Mouse (Mus musculus): Measurements from ENCODE around the gene Nmt2. TPM values are rescaled to one million over a fixed set of nuclear protein-coding genes. Genes with fewer than 3 reads are reported as not detected.
A peak's percentile ranks its signal among the peaks of the same experiment; 100 is the strongest.

Gene Nmt2
- 10.2 and 12.0 TPM in 2 replicates for polyA plus RNA-seq (2012; rRNA removed)

DNA sequence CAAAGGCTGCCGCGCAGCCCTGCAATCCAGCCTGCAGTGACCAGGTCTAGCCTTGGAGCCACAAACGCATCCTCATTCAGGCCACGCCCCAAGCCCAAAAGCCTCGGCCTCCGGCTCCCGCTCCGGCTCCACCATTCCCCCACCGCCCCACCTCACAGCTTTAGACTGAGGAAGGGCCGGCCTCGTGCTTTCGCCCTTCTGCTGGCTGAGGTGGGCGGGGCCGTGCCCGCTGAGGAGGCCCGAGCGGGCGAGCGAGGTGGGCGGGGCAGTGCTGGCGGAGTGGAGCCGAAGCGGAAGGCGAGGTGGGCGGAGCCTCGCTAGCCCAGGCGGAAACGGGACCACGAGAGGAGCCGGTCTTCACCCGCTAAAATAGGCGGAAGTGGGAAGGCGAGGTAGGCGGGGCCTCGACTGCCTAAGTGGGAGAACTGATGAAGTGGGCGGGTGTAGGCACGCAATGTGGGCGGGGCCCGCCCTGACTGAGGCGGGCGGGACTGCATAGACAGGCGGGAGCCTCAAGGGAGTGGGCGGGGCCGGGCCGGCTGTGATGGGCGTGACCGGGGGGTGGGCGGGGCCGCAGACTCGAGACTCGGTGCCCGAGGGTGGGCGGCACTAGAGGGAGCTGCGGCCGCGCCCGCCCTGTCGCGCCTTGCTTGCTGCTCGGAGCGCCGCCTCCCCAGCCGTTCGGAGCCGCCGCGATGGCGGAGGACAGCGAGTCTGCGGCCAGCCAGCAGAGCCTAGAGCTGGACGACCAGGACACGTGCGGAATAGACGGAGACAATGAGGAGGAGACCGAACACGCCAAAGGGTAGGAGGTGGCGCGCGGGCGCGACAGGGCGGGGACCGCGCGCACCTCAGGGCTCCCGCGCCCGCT lies at the start of gene Nmt2:
TSS of gene Nmt2 (plus strand) at position 611 of the 871 bp plus-strand sequence.
- peak; percentile 89 for DNase-seq (ENCODE audit: low read depth)

DNA sequence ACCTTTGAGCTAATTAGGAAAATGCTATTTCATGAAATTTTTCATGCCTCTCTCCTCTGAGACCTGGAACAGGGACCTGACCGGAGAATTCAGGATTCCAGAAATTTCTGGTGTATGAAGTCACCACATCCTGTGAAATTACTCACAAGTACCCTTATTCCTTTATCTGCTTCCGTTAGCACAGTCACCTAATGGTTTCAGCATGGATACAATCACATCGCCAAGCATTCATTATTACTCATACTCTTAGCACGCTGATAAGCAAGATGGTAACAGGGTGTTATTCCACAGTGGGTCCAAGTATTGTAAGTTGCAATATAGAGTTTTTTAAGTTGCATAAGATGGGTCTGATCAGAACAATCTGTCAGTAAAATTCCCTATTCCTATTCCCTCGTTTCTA lies 44.8 kb upstream of the Nmt2 start:
- no peak for DNase-seq (ENCODE audit: low read depth)

DNA sequence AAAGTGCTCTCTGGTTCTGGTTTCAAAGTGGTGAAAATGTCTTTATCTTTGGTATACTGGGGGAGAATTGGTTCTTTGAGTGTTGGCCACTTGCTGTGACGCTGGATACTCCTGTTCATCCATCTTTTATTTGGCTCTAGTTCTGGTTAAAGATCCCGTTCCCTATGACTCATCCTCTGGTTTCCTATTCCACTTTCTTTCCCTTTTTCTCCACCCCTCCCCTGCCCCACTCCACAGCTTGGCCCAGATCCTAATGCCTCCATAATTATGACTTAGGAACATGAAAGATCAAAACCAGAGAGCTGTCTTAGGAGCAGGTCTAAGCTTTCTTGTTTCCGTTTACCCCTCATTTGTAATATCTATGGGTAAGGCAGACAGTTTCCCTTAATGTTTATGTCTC lies 39.8 kb upstream of the Nmt2 start:
- DNase-seq (ENCODE audit: low read depth), result no peak

DNA sequence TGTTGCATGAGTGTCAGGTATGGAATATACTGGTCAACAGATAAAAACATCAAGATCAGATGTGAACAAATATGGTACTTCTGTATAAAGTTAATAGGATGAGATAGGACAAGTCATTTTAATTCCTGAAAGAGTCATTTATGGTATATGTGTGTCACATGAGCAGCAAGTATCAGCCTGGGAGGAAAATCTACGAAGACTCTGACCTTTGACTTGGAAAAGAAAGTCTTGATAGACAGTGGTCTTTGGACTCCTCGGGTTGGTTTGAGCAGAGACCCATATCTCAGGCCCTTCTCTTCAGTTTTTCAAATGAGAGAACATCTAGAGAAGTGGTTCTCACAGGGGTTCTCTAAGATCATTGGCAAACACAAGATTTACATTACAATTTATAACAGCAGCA lies 32.7 kb upstream of the Nmt2 start:
- DNase-seq (ENCODE audit: low read depth), result no peak

DNA sequence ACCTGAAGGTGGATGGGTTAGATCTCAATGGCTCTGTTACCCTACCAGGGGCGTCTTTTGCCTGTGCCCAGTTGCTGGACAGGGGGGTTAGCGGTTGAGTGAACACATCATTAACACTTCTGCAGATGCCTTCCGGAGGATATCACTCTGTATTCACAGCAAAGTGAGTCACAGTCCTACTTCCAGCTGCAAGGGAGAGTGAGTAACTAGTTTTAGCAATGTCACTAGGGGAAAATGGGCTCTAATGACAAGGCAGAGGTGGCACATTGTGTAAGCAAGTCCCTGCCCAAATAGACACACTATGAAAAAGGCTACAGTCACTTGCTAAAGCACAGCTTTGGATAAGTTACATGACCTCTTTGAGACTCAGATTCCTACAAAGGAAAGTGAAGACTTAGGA lies 17.5 kb upstream of the Nmt2 start:
- no peak for DNase-seq (ENCODE audit: low read depth)

DNA sequence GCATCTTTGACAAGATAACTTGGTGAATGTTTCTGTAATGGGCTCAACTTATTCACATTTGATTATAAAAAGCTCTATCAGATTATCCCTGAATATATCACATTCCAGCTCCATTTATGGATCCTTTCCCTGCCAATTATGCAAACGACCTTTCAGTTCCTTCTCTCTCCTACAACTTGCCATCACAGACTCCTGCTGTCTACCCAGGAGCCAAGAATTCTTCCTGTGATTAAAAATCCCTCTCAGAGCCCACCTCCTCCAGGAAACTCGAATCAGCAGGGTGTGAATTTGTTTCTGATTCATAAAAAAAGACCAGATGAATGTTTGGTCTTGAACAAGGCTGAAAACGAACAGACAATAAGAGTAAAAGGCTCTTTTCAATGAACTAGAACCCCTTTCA lies 16.1 kb upstream of the Nmt2 start:
- no peak for DNase-seq (ENCODE audit: low read depth)

DNA sequence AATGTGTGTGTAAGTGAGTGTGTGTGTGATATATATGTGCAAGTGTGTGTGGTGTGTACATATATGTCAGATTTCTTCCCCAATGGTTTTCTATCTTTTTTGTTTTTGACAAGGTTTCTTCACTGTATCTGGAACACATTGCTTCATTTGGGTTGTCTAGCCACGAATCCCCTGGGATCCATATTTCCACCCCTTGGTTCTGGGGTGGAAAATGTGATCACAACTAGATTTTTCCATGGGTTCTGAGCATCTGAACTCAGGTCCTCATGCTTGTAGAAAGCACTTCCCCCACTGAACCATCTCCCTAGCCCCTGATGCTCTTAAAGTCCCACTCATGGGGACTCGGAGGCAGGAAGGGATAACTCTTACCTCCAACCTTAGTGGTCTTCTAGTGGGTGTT lies 10.7 kb upstream of the Nmt2 start:
- no peak for DNase-seq (ENCODE audit: low read depth)

DNA sequence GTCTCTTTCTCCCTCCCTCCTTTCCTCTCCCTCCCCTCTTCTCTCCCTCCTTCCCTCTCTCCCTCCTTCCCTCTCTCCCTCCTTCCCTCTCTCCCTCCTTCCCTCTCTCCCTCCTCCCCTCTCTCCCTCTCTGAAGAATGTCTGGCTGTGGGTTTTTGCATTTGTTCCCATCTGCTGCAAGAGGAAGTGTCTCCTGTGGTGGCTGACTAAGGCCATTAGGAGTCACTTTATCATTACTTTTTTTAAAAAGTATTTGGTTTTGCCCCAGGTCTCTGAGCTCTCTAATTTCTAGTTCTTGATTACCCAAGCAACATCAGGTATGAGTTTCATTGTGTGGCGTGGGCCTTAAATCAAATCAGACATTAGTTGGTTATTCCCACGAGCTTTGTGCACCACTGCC lies 7.9 kb upstream of the Nmt2 start:
- DNase-seq (ENCODE audit: low read depth), result no peak

DNA sequence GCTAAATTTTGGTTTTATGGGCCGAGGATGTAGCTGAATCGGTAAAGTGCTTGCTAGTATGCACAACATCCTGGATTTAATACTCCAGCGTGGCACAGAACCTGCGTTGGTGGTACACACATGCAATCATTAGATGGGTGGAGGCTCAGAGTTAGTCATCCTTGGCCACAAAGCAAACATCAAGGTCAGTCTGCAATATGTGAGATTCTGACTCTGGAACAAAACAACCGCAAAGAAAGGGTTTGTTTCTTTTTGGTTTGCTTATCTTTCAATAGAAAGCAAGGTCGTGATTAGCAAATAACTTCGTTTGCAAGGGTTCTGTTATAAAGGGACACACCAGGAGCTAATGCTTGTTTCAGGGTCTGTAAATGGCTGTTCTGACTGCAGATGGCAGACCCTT lies 6.5 kb upstream of the Nmt2 start:
- no peak for DNase-seq (ENCODE audit: low read depth)

DNA sequence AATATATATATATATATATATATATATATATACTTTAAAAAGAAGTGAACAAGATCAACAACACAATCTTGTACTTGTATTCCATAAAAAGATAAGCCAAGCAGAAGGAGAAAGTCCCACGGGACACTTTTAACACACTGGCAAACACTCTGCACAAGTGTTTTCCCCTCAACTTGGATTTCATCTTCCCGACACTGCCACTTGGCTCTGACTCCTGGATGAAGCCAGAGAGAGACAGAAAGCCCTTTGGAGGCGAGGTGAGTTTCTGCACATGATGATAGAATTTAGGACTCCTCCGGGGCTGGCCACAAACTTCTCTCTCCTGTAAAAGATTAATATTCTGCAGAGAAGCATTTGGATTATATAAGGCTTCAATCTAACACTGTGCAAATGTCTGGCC lies 2.7 kb upstream of the Nmt2 start:
- DNase-seq (ENCODE audit: low read depth), result no peak

DNA sequence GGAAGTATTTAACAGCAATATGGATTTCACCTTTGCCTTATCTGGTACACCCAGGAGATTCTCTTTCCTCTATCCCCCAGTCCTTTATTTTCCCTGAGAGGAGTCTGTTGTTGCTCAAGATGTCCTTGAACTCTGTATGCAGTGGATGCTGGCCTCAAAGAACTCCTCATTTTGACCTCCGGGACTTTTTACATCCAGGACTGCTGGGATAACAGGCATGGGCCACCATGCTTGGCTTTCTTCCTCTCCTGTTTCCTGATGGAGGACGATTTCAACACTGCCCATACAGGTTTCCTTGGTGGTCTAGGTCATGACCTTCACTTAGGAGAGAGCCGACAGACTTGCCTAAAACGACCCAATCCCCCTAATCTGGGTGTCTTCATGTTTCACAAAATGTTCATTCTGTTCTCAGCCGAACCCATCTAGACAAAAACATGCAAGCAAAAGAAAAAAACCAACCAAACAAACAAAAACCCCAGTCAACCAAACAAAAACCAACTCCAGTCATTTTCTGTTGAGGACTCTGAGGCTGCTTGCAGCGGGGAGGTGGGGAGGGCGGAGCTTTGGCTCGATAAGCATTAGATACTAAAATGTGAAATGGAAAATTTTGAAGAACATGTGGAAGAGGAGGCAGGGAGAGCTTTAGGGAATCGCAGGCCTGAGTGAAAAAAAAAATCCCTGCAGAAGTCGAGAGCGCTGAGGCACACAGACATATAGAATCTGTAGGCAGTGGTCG lies 978 bp upstream of the Nmt2 start:
- no peak for DNase-seq (ENCODE audit: low read depth)

DNA sequence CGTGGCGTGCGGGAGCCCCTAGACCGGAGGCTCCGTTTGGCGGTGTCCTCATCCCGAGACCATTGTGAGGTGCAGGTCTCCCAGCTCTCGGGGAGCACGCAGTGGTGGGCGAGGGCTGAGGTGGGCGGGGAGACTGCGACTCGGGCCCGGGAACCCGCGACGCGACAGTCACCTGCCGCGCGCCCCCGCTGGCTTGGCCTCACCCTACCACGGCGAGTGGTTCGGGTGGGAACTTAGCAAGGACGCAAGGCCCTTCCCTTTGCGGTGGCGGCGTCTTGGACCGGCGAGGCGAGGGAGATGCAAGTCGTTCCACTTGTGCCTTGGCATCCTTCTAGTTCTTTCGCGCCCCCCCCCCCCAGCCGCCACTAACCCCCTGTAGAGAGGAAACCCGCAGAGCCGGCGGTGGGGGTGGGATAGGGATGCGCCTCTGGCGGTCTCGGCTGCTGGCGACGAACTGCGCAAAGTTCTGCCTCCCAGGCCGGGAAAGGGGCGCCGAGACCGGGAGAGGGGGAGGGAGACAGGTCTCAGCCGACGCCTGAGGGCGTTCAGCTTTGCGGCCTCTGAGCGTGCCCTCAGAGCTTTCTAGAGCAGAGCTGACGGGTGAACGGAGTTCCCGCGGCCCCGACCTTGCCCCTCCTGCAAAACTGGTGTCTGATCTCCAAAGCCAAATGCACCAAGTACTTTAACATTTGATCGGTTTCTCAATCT lies 615 bp downstream of the Nmt2 start:
- no peak for DNase-seq (ENCODE audit: low read depth)

DNA sequence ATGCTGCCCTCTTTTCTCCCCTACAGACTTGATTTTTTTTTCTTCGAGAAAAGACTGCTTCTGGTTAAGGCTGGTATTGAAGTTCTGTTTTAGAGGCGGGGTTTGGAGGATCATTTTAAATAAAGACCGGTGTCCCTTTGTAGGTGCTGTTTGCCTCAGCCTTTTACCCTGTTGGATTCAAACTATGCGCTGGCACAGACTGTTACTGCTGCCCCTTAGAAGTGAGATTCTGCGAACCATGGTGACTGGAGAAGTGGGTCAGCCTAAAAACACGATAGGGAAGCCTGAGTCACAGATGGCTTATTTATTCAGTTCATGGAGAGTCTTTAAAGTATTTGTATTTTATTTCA lies 1.1 kb downstream of the Nmt2 start:
- no peak for DNase-seq (ENCODE audit: low read depth)

DNA sequence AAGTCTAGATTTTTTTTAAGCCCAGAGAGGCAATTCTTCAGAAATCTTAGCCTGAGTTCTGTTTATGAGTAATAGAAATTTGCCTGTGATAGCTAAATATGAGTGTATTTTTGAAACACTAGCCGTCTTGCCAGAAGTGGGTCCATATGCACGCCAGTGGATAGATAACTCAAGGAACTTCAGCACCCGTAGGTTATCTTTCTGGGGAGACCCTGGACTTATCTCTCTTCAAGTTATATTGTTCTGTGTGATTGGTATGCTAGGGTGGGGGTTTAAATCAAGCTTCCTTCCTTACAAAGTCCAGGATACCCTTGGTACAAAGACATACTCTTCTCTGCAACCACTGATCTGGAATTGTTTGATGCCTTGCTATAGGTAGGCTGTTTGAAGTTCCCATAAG lies 1.7 kb downstream of the Nmt2 start:
- DNase-seq (ENCODE audit: low read depth), result no peak

DNA sequence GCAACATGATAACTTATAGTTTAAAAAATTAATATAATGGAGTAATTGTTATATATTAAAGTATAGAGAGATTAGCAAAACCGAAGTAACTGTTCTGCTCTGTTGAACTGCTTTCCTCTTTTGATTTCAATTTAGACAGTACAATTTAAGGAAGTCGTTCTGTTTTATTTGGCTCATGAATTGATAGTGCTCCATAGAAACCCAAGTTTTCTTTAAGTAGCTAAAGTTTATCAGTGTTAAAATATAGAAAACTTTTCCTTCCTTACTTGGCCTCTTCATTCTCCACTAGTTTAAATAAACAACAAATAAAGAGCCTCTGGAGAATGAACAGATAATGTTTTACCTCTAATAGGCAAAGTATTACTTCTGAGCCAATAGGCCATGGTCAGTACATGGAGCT lies 2.2 kb downstream of the Nmt2 start:
- DNase-seq (ENCODE audit: low read depth), result no peak

DNA sequence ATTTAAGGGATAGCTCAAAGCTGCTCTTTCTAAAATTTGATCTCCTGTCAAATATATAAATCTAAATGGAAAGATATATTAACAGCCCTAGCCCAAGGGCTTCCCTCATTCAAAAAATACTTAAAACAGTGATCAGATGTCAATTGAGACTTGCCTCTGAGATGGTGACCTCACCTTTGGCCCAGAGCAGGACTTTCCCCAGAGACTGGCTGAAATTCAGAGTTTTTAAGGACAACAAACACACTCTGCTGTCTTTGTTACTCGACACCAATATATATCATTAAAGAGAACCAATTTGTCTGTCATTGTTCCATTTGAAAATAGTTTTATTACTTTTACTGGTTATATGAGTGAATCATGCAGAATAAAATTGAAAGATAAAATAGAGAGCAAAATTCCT lies 5.6 kb downstream of the Nmt2 start:
- DNase-seq (ENCODE audit: low read depth), result no peak

DNA sequence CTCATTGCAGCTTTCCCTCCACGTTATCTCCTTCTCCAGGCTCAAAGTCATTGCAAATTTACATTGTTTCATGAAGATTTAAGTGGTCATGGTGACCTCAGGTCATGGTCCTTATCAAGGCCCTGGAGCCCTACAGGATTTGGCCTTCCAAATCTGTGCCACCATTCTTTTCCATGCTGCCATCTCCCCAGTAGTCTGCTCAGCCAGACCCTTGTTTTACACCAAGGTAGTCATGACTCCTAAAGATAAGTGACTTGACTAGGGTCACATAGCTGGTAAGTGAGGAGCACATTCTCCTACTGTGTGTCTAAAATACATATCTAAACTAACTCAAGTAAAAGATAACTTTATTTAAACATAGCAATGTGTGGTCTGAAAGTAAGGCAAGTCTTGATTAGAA lies 8.2 kb downstream of the Nmt2 start:
- DNase-seq (ENCODE audit: low read depth), result no peak

DNA sequence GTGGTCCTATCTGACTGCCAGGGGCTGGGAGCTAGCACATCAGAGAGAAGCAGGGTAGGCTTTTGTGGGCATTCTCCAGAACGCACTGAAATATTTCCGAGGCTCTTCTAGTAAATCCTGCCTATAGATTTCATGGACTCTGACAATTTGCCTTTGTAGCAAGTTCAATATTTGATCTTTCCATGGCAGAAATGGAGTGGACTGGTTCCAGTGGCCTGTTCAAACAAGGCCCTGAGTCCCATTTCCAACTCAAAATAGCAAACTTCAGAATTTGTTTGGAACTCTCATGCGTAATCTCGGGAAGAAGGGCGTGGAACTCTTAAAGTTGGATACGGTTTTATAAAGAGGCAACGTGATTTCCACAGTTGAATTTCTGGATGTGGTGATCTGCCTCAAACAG lies 11.8 kb downstream of the Nmt2 start:
- DNase-seq (ENCODE audit: low read depth), result no peak

DNA sequence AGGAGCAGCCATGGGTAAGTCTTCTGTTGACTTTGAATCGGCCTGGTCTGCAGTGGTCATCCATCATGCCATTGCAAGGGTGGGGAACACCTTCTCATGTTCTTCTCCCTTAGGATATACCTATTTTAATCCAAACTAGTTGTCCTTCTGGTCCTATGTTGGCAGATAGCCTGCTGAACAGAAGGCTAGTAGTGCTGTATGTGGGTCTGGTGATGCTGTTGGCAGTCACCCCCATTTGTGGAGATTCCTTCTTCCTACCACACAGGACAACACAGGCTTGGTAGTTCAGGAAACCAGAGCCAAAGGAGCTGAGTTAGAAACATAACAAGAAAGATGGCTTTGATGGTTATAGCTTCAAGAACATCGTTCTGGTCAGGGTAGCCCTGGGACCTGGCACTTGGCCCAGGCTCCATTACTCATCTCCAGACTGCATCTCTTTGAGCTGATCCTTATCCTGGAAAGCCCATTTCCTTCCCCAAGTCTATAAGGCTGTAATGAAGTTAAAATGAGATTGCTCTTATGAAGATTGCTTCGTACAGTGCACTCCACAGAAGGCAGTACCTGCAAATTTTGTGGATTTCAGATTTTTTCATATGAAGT lies 21.5 kb downstream of the Nmt2 start:
- no peak for DNase-seq (ENCODE audit: low read depth)

DNA sequence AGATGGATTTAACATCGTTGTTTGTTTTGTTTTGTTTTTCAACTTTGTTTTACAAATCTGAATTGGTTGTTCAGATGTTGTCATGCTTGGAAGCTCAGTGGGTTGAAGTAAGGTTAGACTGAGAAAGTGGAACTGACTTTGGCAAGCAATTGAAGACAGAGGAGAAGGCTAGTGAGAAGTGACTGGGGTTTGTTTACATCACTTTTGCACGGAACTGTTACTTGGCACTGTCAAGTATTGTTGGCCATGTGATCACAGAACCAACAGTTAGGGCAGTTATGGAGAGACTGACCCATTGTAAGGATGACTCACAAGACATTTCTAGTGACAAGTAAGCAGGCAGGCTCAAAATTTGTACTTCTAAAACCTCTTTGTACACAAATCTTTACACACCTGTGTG lies 39.1 kb downstream of the Nmt2 start:
- no peak for DNase-seq (ENCODE audit: low read depth)

DNA sequence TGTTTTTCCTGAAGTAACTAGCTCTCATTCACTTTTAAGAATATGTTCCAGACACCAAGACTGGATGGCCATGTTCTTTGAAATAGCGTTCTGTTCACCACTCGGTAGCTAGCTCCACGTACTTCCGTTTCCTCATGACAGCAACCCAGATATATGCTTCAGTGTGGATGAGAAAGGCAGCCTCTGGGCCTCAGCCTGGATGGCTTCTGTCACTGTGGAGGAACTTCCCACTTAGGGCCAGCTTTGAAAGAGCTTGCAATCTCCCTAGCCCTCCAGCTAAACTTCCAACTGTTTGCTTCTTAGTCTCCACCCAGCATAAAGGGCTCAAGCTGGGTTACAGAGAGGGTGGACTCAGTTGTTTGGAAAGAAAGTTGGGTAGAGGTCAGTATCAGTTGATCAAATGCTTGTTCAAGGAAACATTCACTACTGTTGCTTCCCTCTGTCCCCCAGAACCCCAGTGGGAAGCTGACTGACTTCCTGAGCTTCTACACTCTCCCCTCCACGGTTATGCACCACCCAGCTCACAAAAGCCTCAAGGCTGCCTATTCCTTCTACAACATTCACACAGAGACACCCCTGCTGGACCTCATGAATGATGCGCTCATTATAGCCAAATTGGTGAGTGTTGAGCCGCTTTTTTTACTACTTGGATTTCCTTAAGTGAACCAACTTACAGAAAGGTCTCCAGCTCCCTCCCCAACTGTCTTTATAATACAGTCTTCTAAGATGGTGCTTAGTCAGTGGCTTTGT lies 40.5 kb downstream of the Nmt2 start:
- DNase-seq (ENCODE audit: low read depth), result no peak

DNA sequence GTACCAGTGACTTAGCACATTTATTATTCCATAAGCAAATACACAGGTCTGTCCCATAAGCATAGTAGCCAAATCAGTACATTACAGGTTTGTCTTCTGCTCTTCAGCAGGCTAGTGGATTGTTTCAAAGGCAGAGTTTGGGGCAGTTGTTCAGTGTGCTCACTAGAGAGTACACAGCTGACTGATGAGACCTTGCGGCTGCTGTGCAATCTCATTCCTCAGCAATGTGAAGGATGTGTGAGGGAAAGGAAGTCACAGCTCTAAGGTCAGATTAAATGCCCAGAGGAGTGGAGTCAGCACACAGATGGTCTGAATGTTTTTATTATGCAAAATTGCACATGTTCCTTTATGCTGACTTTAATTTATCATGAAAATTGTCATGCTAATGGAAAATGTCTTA lies 42.5 kb downstream of the Nmt2 start:
- no peak for DNase-seq (ENCODE audit: low read depth)

All from gonadal fat pad, adult 2 months (tissue).